Mouse (Mus musculus) ES-E14 (cell line): ENCODE measurements around the gene Colq. TPM values are rescaled to one million over a fixed set of nuclear protein-coding genes. Genes with fewer than 3 reads are reported as not detected.

Experiments
- DNase-seq: peaks from one replicate; pipeline ENCODE4 v3.0.0-alpha.2; 2013; ENCODE audit warnings: low read depth, low spot score
- H3K27ac ChIP-seq: 2 replicates; pipeline ENCODE4 v1.5.1; 2012; ENCODE audit warnings: low read depth, mild to moderate bottlenecking, low read length, moderate library complexity, mixed read lengths; ENCODE audit not compliant: poor library complexity, insufficient read depth, severe bottlenecking
- H3K36me3 ChIP-seq: 2 replicates; pipeline ENCODE4 v1.6.1; 2012; ENCODE audit warnings: mild to moderate bottlenecking, low read length, moderate library complexity, mixed read lengths; ENCODE audit not compliant: control insufficient read depth, poor library complexity, insufficient read depth, severe bottlenecking
- H3K4me1 ChIP-seq, 2 experiments: fragments of 150-350 bp in 1 of 2; sonication (generic) in 1 of 2; 2 replicates each; pipeline ENCODE4 v1.6.1; 2012; ENCODE audit warnings: low read length in 2 of 2, mild to moderate bottlenecking in 1 of 2, mixed read lengths in 1 of 2; ENCODE audit not compliant: control insufficient read depth in 2 of 2, insufficient read depth in 2 of 2, poor library complexity in 1 of 2
- H3K4me3 ChIP-seq, 2 experiments: fragments of 150-350 bp in 1 of 2; sonication (generic) in 1 of 2; 2 replicates each; pipeline ENCODE4 v1.5.1; 2012; ENCODE audit warnings: low read length in 2 of 2, low read depth in 1 of 2, mild to moderate bottlenecking in 1 of 2, mixed read lengths in 1 of 2; ENCODE audit not compliant: insufficient read depth in 1 of 2, poor library complexity in 1 of 2, severe bottlenecking in 1 of 2
- H3K9ac ChIP-seq: 2 replicates; pipeline ENCODE4 v1.6.1; 2012; ENCODE audit warnings: low read depth, mild to moderate bottlenecking, low read length, mixed read lengths; ENCODE audit not compliant: poor library complexity, insufficient read depth, severe bottlenecking
- H3K9me3 ChIP-seq: fragments of 150-350 bp; sonication (generic); 2 replicates; pipeline ENCODE4 v1.6.1; 2012; ENCODE audit warnings: low read depth, mild to moderate bottlenecking, low read length; ENCODE audit not compliant: control insufficient read depth, insufficient read depth
- CHD2 ChIP-seq: IDR thresholded peaks from 2 replicates; pipeline ENCODE4 v1.6.1; 2014; ENCODE audit warnings: mild to moderate bottlenecking, low read depth, low read length, inconsistent platforms
- HCFC1 ChIP-seq: IDR thresholded peaks from 2 replicates; pipeline ENCODE4 v1.6.1; 2012; ENCODE audit warnings: low read length, inconsistent platforms, borderline replicate concordance; ENCODE audit not compliant: insufficient read depth
- MAFK ChIP-seq: IDR thresholded peaks from 2 replicates; pipeline ENCODE4 v1.6.1; 2014; ENCODE audit warnings: mild to moderate bottlenecking, low read depth, low read length, inconsistent platforms; ENCODE audit not compliant: insufficient read depth
- ZC3H11A ChIP-seq: IDR thresholded peaks from 2 replicates; pipeline ENCODE4 v1.6.1; 2012; ENCODE audit warnings: low read depth, mild to moderate bottlenecking, inconsistent platforms, low read length, borderline replicate concordance
- ZNF384 ChIP-seq: IDR thresholded peaks from 2 replicates; pipeline ENCODE4 v1.6.1; 2012; ENCODE audit warnings: low read depth, low read length, inconsistent platforms
- in situ Hi-C, 2 experiments: fragments of 600-800 bp; cut with MboI; formaldehyde crosslinking; loops; one replicate each; pipeline ENCODE4 v1.15.1; 2025; ENCODE audit warnings: low sequenced_read_pairs in 2 of 2, inconsistent platforms in 1 of 2; ENCODE audit not compliant: unreplicated experiment in 2 of 2
- total RNA-seq: library from RNA; depleted of rRNA; stranded (reverse); fragments of 300-350 nt; gene quantifications from 2 replicates; pipeline ENCODE4 v1.2.3, GENCODE M21; 2012

Colq gene
- total RNA-seq, 1 experiment: 0.18 TPM

GRCm38 (mm10) chr14:31596408-31596807, 5.3 kb upstream of the Colq start:
- H3K27ac ChIP-seq: no peak overlapping the region

DNA sequence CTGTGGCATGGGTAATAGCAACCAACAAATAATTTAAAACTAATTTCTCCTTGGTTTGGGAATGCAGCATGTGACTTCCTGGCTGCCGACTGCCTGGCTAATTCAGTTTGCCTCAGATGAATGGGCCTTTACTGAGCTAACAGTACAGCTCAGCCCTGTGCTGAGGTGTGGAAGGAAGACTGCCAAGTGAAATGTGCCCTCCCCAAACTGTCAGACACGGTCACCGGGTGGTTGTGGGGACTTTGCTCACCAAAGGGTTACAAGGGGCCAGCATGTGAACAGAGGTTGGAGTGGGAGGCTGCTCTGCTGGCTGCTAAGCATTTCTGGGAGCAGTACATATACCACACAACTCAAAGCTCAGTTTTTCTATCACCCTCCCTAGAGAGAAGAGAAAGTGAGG, 3.5 kb upstream of the Colq start:
- DNase-seq: no peak
- H3K36me3 ChIP-seq: no peaks in the 10 kb centered on the region
- H3K4me1 ChIP-seq: no peaks in the 10 kb centered on the region
- H3K4me3 ChIP-seq: no peak overlapping the region
- no peak overlapping the region for H3K9ac ChIP-seq
- no peaks in the 10 kb centered on the region for H3K9me3 ChIP-seq
- in situ Hi-C loops: no loop called here
- no peak overlapping the region for H3K27ac ChIP-seq
- TF ChIP-seq HCFC1: no peak

More at GRCm38 (mm10) chr14:31596408-31596807, 5.3 kb upstream of the Colq start:
- H3K9ac ChIP-seq: no peak overlapping the region
- H3K9me3 ChIP-seq: no peaks in the 10 kb centered on the region
- H3K4me1 ChIP-seq: no peaks in the 10 kb centered on the region
- DNase-seq: no peak
- H3K36me3 ChIP-seq: no peaks in the 10 kb centered on the region
- H3K4me3 ChIP-seq: no peak overlapping the region
- in situ Hi-C loops: no loop called here
- TF ChIP-seq CHD2: no peak
- no peak for TF ChIP-seq ZC3H11A
- TF ChIP-seq MAFK: no peak
- no peak for TF ChIP-seq HCFC1
- no peak for TF ChIP-seq ZNF384

- Histone ChIP-seq H3K36me3 (no peaks in the 10 kb centered on the region), H3K9me3 (no peaks in the 10 kb centered on the region), H3K9ac (no peak overlapping the region), H3K4me1 (no peaks in the 10 kb centered on the region), H3K27ac (no peak overlapping the region), H3K4me3 (no peak overlapping the region)
- TF ChIP-seq CHD2: no peak
- TF ChIP-seq ZNF384: no peak
- TF ChIP-seq MAFK: no peak
- TF ChIP-seq ZC3H11A: no peak
- TF ChIP-seq HCFC1: no peak
- in situ Hi-C loops: no loop called here
- DNase-seq: no peak
Observed at GRCm38 (mm10) chr14:31593036-31593435, 1.9 kb upstream of the Colq start.

- Histone ChIP-seq H3K4me3 (no peak overlapping the region), H3K9ac (no peak overlapping the region), H3K4me1 (no peaks in the 10 kb centered on the region), H3K27ac (no peak overlapping the region), H3K9me3 (no peaks in the 10 kb centered on the region), H3K36me3 (no peaks in the 10 kb centered on the region)
- in situ Hi-C loops: no loop called here
- no peak for DNase-seq
- TF ChIP-seq CHD2 (no peak), ZC3H11A (no peak), ZNF384 (no peak), HCFC1 (no peak), MAFK (no peak)
Observed at GRCm38 (mm10) chr14:31586451-31586850, 4.7 kb downstream of the Colq start.

DNA sequence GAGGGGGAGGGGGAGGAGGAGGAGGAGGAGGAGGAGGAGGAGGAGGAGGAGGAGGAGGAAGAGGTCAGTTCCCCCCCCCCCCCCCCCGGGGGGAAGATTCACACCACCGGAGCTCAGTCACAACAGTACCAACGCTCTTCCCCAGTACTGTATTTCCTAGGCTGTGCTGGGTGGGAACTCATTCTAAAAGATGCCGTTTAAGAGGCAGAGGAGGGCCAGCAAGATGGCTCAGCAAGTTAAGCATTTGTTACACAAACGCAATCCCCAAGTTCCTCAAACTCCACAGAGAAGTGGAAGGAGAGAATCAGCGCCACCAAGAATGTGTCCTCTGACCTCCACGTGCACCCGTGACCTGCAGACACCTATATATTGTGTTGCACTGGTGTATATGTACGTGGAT, 8.1 kb downstream of the Colq start:
- DNase-seq: no peak
- Histone ChIP-seq H3K4me1 (no peaks in the 10 kb centered on the region), H3K4me3 (no peak overlapping the region), H3K9me3 (no peaks in the 10 kb centered on the region), H3K9ac (no peak overlapping the region), H3K27ac (no peak overlapping the region), H3K36me3 (no peaks in the 10 kb centered on the region)
- in situ Hi-C loops: no loop called here
- TF ChIP-seq MAFK (no peak), HCFC1 (no peak)
